Mouse (Mus musculus) small intestine, adult 2 months (tissue): ENCODE measurements around the gene Olfr466.

ENCODE experiments used
- CTCF ChIP-seq: fragments of 200-500 bp; IDR thresholded peaks from 2 replicates; pipeline ENCODE4 v1.5.1; 2012; ENCODE audit warnings: low read depth, mild to moderate bottlenecking, control low read depth, inconsistent platforms, low read length, moderate library complexity, mixed read lengths; ENCODE audit not compliant: insufficient replicate concordance, insufficient read length; ENCODE audit errors: extremely low read depth
- POLR2A ChIP-seq: fragments of 200-500 bp; IDR thresholded peaks from 2 replicates; pipeline ENCODE4 v1.6.1; 2012; ENCODE audit warnings: low read depth, mild to moderate bottlenecking, control low read depth, inconsistent platforms, low read length, moderate library complexity

DNA sequence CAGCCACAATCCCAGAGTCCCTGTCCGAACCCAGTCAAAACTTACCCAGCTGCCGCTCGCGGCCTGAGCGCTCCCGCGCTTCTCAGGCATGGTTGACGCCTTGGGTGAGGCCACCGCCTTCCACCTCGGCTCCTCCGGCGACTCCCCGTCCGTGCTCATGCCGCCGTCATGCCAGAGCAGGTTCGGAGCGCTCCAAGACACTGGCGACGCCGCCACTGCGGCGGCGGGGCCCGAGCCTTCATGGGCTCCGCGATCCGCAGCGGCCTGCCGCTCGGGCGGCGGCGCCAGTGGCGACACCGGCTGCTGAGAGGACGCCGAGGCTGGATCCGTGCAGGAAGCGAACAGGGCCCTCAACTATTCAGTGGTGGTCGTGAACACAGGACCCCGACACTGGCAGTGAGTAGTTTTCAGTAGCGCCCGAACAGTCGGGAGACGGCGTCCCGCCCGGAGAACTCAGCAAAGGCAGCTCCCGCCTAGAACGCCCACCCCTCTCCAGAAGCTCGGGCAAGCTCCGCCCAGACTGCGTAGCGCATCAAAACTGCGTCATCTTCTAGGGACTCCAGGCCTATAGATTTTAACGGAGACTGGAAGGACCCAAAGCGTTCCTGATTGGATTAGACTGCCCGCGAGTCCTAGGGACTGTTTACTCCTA is 37.5 kb upstream of the Olfr466 start, which contains the start of gene Mfsd14b:
- TF ChIP-seq CTCF, result no peak
- TF ChIP-seq POLR2A, result peak; percentile 53
